Mouse (Mus musculus) midbrain, embryonic 14.5 days (tissue): Measurements from ENCODE around the gene Hspb8. TPM values are rescaled to one million over a fixed set of nuclear protein-coding genes. Genes with fewer than 3 reads are reported as not detected.

Source experiments
- ATAC-seq: fragments of 200-750 bp; cut with Nextera tagmentation; 2 replicates; pipeline ENCODE4 v1.8.0; 2017; ENCODE audit warnings: moderate number of reproducible peaks, moderate library complexity; ENCODE audit not compliant: low FRiP score, low TSS enrichment
- DNase-seq: peaks from one replicate; pipeline ENCODE4 v3.0.0-alpha.2; 2015
- H3K27ac ChIP-seq: fragments of 300-500 bp; sonication (generic); replicated peaks from 2 replicates; pipeline ENCODE4 v1.5.1; 2014; ENCODE audit warnings: mild to moderate bottlenecking, low read depth, low read length, moderate library complexity
- H3K27me3 ChIP-seq: fragments of 300-500 bp; sonication (generic); 2 replicates; pipeline ENCODE4 v1.6.1; 2014; ENCODE audit warnings: low read length, control low read depth, mixed read lengths; ENCODE audit not compliant: control insufficient read depth, insufficient read depth
- H3K36me3 ChIP-seq: fragments of 300-500 bp; sonication (generic); 2 replicates; pipeline ENCODE4 v1.6.1; 2014; ENCODE audit warnings: low read length, control low read depth; ENCODE audit not compliant: control insufficient read depth, insufficient read depth
- H3K4me1 ChIP-seq: fragments of 300-500 bp; sonication (generic); 2 replicates; pipeline ENCODE4 v1.6.1; 2014; ENCODE audit warnings: mild to moderate bottlenecking, antibody characterized with exemption, low read length, control low read depth; ENCODE audit not compliant: control insufficient read depth, insufficient read depth
- H3K4me2 ChIP-seq: fragments of 300-500 bp; sonication (generic); 2 replicates; pipeline ENCODE4 v1.6.1; 2014; ENCODE audit warnings: mild to moderate bottlenecking, low read length, moderate library complexity
- H3K4me3 ChIP-seq: fragments of 300-500 bp; sonication (generic); replicated peaks from 2 replicates; pipeline ENCODE4 v1.5.1; 2014; ENCODE audit warnings: low read depth, low read length
- H3K9ac ChIP-seq: fragments of 300-500 bp; sonication (generic); replicated peaks from 2 replicates; pipeline ENCODE4 v1.6.1; 2014; ENCODE audit warnings: mild to moderate bottlenecking, low read length, moderate library complexity
- H3K9me3 ChIP-seq: fragments of 300-500 bp; sonication (generic); 2 replicates; pipeline ENCODE4 v1.6.1; 2016; ENCODE audit warnings: low read length, control low read depth, mixed read lengths; ENCODE audit not compliant: control insufficient read depth
- WGBS: fragments of 180-500 bp; shearing (Covaris S2); extraction: QIAGEN DNeasy Blood & Tissue Kit; methylation state at CpG from one replicate; pipeline ENCODE4 v1.1.7; 2014; 5-methylcytosine and 5-hydroxymethylcytosine counted together
- polyA plus RNA-seq: library from polyadenylated mRNA; unstranded; fragments of >200 nt; fragmentation: Nextera tagmentation; extraction: Ambion mirVana; gene quantifications from 2 replicates; pipeline ENCODE4 v1.2.1, GENCODE M21; 2014

Hspb8 gene
- polyA plus RNA-seq: 1.9 and 3.7 TPM in 2 replicates

GRCm38 (mm10) chr5:116422699-116423201 is at the start of gene Hspb8:
TSS of gene Hspb8 (minus strand) at chr5:116422864.
- Histone ChIP-seq H3K36me3 (no peaks in the 10 kb centered on the region), H3K27ac (no peak within 1 kb of the TSS; the same call in 1 of the 2 replicates), H3K9me3 (no peaks in the 10 kb centered on the region), H3K27me3 (0 out of 2 replicates have a peak, but pooled peaks cover 3% of the 10 kb centered on the region), H3K4me3 (peak within 1 kb of the TSS; percentile 1; the same call in 1 of the 2 replicates), H3K4me2 (peak within 1 kb of the TSS; percentile 51), H3K4me1 (peaks cover 13% of the 10 kb centered on the region), H3K9ac (no peak within 1 kb of the TSS; the same call in 1 of the 2 replicates)
- ATAC-seq (no peak), DNase-seq (peak; percentile 70)
- under 1% methylated on average over 18 of the region's 20 CpGs for WGBS

GRCm38 (mm10) chr5:116461354-116462042 is 38.8 kb upstream of the Hspb8 start:
- Histone ChIP-seq H3K4me1 (peaks cover 15% of the 10 kb centered on the region), H3K36me3 (peaks cover 51% of the 10 kb centered on the region), H3K4me3 (no peak overlapping the region), H3K9ac (no peak overlapping the region), H3K27me3 (no peaks in the 10 kb centered on the region), H3K9me3 (peaks cover 24% of the 10 kb centered on the region), H3K27ac (no peak overlapping the region), H3K4me2 (no peak overlapping the region)
- ATAC-seq (no peak), DNase-seq (peak; percentile 50)
- 40% methylated on average over 11 of the region's 11 CpGs for WGBS

GRCm38 (mm10) chr5:116459970-116460369 is 37.3 kb upstream of the Hspb8 start:
- DNase-seq (no peak), ATAC-seq (no peak)
- Histone ChIP-seq H3K4me3 (no peak overlapping the region), H3K4me1 (peaks cover 15% of the 10 kb centered on the region), H3K27me3 (no peaks in the 10 kb centered on the region), H3K27ac (no peak overlapping the region), H3K4me2 (no peak overlapping the region), H3K9me3 (peaks cover 9% of the 10 kb centered on the region), H3K9ac (no peak overlapping the region), H3K36me3 (peaks cover 39% of the 10 kb centered on the region)
- WGBS: 58% methylated on average over 2 of the region's 2 CpGs

GRCm38 (mm10) chr5:116457791-116458190 is 35.1 kb upstream of the Hspb8 start:
- WGBS: 75% methylated on average over 7 of the region's 7 CpGs
- DNase-seq: no peak
- ATAC-seq: no peak
- Histone ChIP-seq H3K9me3 (no peaks in the 10 kb centered on the region), H3K4me3 (no peak overlapping the region), H3K27ac (no peak overlapping the region), H3K27me3 (no peaks in the 10 kb centered on the region), H3K4me2 (no peak overlapping the region), H3K4me1 (peaks cover 17% of the 10 kb centered on the region), H3K9ac (no peak overlapping the region), H3K36me3 (peaks cover 25% of the 10 kb centered on the region)

DNA sequence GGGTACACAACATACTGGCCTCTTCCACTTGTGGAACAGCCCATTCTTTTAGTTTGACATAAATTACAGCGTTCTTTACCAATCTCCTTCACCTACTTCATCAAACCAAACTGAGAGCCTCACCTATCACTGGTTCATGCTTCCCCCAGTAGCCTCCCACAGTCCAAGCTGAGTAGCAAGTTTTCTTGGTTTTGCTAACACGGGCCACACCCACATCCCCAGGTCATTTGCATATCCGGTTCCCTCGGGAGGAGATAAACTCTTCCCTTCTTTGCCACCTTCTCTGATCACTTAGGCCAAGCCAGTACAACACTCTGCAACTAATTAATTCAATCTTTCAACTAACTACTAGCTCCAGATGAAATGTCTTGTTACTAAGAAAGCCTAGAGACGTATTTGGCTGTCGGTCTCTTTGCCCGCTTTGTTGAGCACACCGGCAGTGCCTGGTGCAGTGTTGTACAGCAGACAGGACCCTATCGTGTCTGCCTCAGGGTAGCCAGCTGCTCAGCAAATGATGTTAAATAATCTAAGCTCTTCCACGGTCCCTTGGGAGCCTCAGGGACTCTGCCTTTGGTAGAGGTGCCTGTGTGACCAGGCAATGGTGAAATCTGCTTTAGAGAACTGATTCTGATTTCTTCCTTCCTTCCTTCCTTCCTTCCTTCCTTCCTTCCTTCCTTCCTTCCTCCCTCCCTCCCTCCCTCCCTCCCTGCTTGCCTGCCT is 34.3 kb upstream of the Hspb8 start:
- 28% methylated on average over 10 of the region's 10 CpGs for WGBS
- no peak for ATAC-seq
- no peak overlapping the region for H3K9ac ChIP-seq

DNA sequence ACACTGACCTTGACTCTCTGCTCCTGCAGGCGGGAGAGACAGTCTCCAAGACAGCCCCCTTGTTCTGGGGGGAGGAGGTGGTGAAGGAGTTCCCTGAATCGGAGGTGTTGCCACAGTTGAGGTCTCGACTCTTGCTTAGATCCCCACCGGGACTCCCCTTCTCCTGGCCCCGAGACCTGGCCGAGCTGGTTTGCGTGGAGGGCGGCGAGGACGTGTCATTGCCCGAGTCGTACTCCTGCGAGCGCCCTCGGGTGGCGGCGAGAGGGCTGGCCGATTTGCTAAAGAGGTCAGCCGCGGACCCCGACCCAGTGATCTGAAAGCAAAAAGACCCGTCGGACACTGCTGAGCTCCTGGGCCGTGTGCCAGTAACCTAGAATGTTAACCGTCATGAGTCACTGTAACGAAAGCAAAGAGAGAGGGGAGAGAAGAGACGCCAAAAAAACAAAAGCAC is 30.8 kb upstream of the Hspb8 start:
- WGBS: 4% methylated on average over 27 of the region's 27 CpGs
- Histone ChIP-seq H3K4me2 (peak overlapping the region; percentile 26), H3K4me3 (no peak overlapping the region), H3K27ac (no peak overlapping the region), H3K4me1 (peaks cover 6% of the 10 kb centered on the region; the same call in 1 of the 2 replicates), H3K9ac (no peak overlapping the region), H3K27me3 (no peaks in the 10 kb centered on the region), H3K36me3 (peaks cover 23% of the 10 kb centered on the region; the same call in 1 of the 2 replicates), H3K9me3 (no peaks in the 10 kb centered on the region)
- DNase-seq (peak; percentile 74), ATAC-seq (no peak)

More for the DNA sequence above, 34.3 kb upstream of the Hspb8 start:
- Histone ChIP-seq H3K4me1 (peaks cover 17% of the 10 kb centered on the region), H3K9me3 (no peaks in the 10 kb centered on the region), H3K4me3 (no peak overlapping the region), H3K36me3 (peaks cover 27% of the 10 kb centered on the region), H3K27ac (no peak overlapping the region), H3K4me2 (no peak overlapping the region), H3K27me3 (no peaks in the 10 kb centered on the region)
- DNase-seq: peak; percentile 77

- no peak for DNase-seq
- H3K36me3 ChIP-seq: peaks cover 25% of the 10 kb centered on the region; the same call in 1 of the 2 replicates
- ATAC-seq: no peak
- no peaks in the 10 kb centered on the region for H3K9me3 ChIP-seq
- no peak overlapping the region for H3K4me2 ChIP-seq
- 91% methylated on average over 8 of the region's 8 CpGs for WGBS
- H3K27me3 ChIP-seq: no peaks in the 10 kb centered on the region
- H3K4me1 ChIP-seq: 0 out of 2 replicates have a peak, but pooled peaks cover 9% of the 10 kb centered on the region
- no peak overlapping the region for H3K4me3 ChIP-seq
- no peak overlapping the region for H3K9ac ChIP-seq
- H3K27ac ChIP-seq: no peak overlapping the region
These were observed 28.2 kb upstream of the Hspb8 start for GRCm38 (mm10) chr5:116450901-116451300.

GRCm38 (mm10) chr5:116449522-116450225 is 27.0 kb upstream of the Hspb8 start:
- H3K27ac ChIP-seq: no peak overlapping the region

More at GRCm38 (mm10) chr5:116449522-116450225, 27.0 kb upstream of the Hspb8 start:
- H3K27me3 ChIP-seq: no peaks in the 10 kb centered on the region
- no peak overlapping the region for H3K4me2 ChIP-seq
- 0 out of 2 replicates have a peak, but pooled peaks cover 9% of the 10 kb centered on the region for H3K4me1 ChIP-seq
- peaks cover 25% of the 10 kb centered on the region; the same call in 1 of the 2 replicates for H3K36me3 ChIP-seq
- WGBS: 64% methylated on average over 8 of the region's 8 CpGs
- ATAC-seq (no peak), DNase-seq (no peak)
- H3K9ac ChIP-seq: no peak overlapping the region
- no peaks in the 10 kb centered on the region for H3K9me3 ChIP-seq
- no peak overlapping the region for H3K4me3 ChIP-seq
